Mouse (Mus musculus) gastrocnemius, postnatal 36 days (tissue): ENCODE measurements around the gene Auts2. TPM values are rescaled to one million over a fixed set of nuclear protein-coding genes. Genes with fewer than 3 reads are reported as not detected.

ENCODE experiments used
- DNase-seq, 2 experiments: peaks; one replicate each; pipeline ENCODE4 v3.0.0; 2022
- intact Hi-C: fragments of 180-260 bp; cut with DNase I; formaldehyde crosslinking; loops from one replicate; pipeline ENCODE4 v1.15.1; 2025
- total RNA-seq, 2 experiments: library from RNA; stranded (reverse); gene quantifications; 2 replicates each; pipeline ENCODE4 v1.2.3; 2021

Auts2 gene
- total RNA-seq, 2 experiments from 2014 or later = 14.6 to 15.5 TPM

DNA sequence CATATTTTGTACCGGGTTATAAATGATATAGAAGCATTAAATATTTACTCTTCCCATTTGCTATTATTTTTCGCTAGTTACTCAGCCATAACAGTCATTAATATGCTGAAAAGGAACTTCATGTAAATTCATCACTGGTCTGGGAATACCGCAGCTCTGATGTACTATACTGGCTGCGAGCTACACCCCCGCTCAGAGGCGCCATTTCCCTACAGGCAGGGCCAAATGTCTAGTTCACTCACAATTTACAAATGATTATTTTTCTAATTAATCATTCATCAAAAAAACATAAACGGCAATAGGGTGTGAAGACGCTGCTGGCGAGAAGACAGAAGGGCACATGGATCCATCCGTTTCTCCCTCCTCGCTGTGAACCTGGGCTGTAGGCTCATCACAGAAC, 80.6 kb downstream of the Auts2 start:
- intact Hi-C loops = no loop called here
- no peak for DNase-seq

DNA sequence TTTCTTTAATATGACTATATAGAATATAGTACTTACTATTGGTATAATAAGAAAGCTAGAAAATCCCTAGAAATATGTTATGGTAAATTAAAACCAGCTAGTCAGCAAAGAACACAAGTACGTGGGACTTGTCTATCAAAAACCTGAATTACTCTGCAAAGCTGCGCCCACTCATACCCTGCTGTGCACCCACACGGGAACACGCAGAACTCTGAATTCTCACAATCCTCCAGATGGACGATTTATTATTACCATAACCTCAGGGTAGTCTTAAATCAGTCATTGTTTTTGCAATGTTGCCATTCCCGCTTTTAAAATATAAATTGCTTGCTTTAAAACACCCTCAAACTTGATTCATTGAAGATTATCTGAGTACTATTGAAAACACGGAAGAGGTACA, 84.6 kb downstream of the Auts2 start:
- intact Hi-C loops = no loop called here
- no peak for DNase-seq

DNA sequence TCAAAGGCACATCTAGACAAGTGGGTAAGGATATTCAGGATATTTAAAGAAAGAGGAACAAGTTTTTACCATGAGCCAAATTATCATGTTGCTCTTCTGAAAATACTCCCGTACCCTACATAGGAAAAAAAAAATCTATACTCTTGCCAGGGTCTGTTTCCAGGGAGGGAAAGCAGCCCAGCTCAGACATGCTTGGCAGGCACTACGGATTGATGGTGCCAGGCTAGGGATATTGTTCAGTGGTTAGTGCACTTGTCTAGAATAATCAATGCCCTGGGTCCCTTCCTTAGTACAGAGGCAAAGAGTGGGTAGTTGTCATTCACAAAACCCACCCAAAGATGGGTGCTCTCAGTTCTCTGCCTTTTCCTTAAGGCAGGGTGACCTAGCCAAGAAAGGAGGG, 90.8 kb downstream of the Auts2 start:
- no peak for DNase-seq
- intact Hi-C loops = no loop called here

DNA sequence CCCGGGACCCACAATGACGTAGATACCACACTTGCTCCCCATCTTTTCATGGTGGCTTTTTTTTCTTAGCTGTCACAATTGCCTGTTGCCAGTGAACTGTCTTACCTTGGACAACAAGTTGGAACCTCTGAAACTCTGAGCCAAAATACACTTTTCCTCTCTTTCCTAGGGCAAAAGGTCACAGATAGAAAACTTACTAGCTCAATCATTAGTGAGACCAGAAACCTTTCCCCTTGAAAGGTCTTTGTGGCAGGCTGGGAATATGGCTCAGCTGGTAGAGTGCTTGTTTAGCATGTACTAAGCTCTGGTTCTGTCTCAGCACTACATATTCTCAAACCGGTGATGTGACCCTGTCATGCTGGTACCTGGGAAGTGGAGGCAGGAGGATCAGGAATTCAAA, 93.1 kb downstream of the Auts2 start:
- no peak for DNase-seq
- intact Hi-C loops = no loop called here

DNA sequence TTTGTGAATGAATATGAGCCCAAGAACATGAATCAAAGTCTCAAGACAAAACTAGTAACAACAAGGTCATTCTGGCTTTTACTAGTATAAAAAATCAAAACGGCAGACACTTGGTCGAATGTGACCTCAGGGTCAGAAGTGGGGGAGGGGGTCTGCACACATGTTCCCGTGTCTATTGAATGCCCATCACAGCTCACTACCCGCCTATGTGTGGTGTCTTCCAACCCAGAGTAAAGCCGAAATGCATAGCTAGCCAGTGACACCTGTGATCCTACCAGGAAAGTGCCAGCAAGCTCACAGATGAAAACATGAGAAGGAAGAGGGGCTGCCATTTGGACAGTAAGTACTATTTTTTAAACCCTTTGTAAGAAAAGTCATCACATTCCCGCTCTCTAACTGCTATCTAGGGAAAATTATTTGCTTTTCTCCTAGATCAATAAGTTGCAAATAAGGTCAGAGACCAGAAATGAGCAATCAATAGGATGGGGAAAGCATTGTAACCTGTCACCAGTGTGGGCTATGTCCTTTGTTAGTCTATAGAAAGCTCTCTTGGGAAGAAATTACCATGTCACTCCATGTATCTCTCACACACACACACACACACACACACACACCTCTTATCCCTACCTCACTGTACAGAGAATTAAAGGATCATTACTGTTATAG, 94.6 kb downstream of the Auts2 start:
- DNase-seq = no peak
- intact Hi-C loops = no loop called here

DNA sequence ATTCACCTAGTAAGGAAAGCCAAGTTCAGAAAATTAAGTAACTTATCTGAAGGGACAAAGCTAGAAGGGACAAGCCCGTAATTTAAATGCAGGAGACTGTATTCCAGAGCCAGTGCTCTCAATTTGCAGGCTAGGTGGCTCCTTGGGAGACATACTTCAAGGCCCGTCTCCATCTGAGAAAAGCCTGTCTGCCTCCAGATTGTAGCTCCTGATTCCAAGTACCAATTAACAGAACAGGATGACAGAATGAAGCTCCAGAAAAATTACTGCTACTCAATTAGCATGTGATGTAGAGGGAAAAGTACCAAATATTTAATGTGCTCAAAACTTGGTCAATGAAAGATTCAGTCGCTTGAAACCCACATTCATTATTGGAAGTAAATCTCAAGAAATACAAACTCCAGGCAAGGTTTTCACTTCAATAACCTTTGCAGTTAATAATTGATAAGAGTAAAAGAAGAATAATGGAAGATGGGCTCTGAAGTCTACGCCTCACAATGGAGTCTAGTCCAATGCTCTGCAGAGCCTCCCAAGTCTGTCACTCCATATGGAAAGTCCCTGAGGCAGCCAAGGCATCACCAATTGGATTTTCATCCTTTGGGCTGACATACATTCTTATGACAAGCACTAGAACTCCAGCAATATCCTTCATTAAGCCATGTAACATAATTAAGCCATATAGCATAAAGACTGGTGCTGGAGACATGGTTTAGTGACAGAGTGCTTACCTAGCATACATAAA, 97.8 kb downstream of the Auts2 start:
- intact Hi-C loops = no loop called here

DNA sequence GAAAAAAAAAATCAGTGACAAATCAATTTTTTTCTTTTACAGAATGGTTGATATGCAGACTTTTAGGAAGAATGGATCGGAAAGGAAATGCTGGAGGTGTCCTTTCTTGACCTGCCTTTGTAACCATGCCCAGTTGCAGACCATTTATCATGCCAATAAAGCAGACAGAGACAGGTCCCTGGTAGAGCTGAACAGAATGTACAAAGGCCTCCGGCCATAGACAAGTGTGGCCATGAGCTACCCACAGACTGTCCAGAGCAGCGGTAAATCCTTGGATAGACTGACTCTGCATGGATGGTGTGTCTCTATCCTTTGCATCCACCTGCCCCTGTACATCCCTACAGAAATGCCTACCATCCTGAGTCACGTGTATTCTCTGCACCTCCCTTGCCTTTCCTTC, 100.2 kb downstream of the Auts2 start:
- no peak for DNase-seq
- intact Hi-C loops = no loop called here

More for the DNA sequence above, 97.8 kb downstream of the Auts2 start:
- no peak for DNase-seq

DNA sequence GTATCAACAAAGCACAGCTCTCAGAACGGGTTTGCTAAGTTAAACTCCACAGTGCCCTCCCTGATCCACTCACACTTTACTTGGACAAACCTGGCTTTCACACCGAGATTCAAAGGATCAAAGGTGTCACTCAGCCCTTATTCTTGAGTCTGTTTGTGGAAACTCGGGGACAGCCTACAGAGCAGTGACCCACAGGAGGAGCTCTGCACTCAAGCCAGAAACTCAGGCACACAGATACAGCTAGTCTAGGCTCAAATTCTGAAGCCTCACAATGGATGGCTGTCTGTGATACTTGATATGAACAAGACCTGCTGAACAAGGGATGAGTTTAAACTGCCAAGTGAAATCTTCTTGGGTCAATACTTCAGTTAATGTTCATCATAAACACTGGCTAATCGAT, 104.7 kb downstream of the Auts2 start:
- intact Hi-C loops = no loop called here
- DNase-seq = no peak

DNA sequence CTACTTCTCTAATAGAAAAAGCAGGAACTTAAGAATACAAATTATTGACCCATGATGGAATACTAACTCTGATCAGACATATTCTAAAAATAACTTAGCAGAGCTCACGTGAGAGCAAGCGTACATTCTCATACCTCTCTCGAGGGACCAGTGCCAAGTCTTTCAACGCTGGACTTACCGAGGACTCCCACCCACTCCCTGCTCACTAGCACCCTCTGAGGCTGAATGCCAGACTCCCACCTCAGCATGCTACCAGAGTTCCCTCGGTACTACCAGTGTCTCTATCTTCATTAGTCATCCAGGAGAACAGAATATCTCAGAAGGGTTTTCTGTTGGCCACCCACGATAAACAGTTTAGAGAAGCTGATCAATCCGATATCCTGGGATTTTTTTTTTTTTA, 105.2 kb downstream of the Auts2 start:
- DNase-seq = no peak
- intact Hi-C loops = no loop called here

DNA sequence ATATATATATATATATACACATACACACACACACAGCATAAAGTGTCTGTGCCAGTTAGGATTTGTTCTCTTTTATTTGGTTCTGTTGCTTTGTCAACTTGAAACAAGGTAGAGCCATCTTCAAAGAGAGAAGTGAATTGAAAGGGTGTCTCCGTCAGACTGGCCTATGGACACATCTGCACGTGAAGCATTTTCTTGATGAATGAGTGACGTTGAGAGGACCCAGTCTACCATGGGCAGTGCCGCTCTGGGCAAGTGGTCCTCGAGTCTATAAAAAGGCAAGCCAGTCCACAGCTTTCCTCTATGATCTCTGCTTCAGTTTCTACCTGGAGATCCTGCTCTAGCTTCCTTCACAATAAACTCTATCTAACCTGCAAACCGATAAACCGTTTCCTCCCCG, 105.7 kb downstream of the Auts2 start:
- no peak for DNase-seq
- intact Hi-C loops = no loop called here

DNA sequence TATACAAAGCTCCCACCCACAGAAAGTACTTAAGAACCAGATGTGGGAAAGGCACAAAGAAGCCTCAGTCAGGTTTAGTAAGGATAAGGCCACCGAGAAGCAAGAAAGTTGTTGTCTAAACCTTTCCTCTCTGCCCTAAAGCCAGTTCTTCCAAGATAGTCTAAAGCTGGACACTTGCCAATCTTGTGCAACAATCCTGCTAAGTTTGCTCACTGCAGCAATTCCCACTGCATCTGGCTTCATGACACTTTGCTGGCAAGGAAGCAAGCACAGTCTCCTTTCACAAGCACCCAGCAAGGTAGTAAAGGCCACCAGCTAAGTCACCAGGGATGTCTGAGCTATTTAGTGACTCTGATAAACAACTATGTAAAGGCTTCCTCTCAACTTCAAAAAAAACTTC, 106.2 kb downstream of the Auts2 start:
- intact Hi-C loops = no loop called here
- DNase-seq = no peak

DNA sequence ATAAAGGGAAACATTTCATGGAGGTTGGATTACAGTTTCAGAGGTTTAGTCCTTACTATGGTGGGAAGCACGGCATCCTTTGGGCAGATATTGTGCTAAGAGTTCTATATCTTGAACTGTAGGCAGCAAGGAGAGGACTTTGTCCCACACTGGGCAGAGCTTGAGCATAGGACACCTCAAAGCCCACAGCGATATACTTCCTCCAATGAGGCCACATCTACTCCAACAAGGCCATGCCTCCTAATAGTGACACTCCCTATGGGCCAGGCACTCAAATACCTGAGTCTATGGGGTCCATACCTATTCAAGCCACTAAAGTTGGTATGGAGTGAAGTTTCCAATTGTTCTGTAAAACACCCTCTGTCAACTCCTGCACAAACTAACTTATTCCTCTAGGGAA, 106.7 kb downstream of the Auts2 start:
- DNase-seq = no peak
- intact Hi-C loops = no loop called here

DNA sequence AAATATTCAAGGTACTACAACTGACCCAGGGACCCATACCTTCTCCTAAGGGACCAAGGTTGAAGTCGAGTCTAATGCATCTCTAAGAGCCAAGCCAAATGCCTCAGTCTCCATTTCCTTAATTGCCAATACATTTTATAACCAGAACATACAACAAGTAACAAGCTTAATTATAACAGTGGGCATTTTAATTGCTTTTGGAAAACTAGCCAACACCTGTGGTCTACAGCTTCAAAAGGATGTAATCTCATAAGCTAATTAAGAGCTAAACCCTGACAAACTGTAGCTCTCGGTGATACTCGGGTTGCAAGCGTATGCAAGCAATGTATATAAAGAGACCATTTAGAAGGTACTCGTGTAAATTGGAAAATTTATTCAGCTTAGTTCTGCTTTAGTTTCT, 107.7 kb downstream of the Auts2 start:
- DNase-seq = no peak
- intact Hi-C loops = no loop called here

DNA sequence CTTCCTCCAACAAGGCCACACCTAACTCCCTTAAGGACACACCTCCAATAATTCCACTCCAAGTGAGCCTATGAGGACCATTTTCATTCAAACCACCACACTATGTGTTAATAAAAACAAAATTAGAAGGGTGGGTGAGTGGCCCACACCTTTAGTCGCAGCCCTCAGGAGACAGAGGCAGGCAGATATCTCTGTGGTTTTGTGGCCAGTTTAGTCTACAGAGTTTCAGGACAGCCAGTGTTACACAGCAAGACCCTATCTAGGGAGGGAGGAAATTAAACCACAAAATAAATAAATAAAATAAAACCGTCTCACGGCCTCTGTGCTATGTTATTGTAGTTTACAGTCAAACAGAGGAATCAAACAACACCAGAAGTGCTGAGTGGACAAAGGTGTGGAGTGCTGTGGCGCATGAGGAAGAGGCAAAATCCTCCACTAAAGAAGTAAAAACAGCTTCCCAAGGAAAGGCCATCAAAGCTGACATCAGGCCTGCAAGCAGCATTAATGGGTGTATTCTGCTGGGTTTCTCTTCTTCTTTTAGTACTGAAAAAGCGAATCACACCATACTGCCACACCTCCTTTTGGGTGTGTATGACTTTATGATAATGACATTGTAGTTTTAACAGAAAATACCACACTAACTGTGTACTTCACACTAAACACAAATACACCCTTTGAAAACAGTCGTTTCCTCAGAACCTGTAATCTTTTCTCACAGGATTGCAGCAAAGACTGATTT, 109.6 kb downstream of the Auts2 start:
- no peak for DNase-seq
- intact Hi-C loops = no loop called here

DNA sequence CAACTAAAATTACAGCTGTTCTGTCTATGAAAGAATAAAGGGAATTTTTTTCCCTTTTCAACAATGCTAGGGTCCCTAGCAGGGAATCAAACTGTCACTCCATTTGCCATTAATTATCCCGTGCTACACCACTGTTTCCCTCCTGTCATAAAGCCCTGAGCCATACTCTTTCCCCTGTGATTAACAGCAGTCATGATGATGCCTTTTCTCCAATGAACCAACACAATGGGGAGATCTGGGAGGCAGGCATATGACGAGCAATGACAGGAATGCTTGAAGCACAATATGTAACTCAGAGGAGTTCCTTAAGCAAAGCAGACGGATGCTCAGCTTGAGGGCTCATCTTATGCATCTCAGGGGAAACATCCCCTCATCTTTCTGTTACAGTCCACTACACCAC, 113.8 kb downstream of the Auts2 start:
- no peak for DNase-seq
- intact Hi-C loops = no loop called here

DNA sequence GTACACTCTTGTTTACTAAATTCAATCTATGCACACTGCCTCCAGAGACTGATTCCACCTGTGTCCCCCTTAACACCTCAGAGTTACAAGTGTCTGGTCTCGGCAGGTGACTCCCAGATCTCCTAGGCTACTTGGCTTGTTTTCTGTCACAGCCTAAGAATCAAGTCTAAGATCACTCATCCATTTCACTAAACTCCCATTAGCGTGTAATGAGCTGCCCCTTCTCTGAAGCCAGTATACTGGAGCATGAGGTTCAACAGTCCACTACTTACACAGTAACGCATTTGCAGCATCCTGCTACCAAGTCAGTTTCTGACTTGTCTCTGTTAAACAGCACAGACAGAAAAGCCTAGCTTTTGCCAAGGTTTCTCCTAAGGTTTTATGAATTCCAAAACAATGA, 116.8 kb downstream of the Auts2 start:
- no peak for DNase-seq

DNA sequence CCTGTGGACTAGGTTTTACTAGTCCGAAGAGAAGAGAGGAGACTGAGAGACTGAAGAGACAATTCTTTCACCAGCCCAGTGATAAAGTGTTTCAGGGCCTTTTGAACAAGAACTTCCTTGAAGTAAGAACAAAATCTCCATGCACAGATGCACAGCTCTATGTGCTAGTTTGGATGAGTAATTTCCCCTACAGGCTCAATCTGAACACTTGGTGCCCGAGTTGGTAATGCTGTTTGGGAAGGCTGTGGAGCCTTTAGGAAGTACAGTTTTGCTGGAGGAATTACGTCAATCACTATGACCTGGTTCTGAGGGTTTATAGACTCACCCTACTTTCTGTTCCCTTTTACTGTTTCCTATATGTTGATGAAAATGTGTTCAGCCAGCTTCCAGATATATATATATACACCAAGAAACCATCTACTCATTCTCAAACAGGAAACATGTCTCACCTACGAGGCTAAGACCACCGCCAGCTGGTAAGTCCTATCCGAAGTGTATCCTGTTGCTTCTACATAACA, 117.3 kb downstream of the Auts2 start:
- no peak for DNase-seq
- intact Hi-C loops = no loop called here

More for the DNA sequence above, 116.8 kb downstream of the Auts2 start:
- intact Hi-C loops = no loop called here

DNA sequence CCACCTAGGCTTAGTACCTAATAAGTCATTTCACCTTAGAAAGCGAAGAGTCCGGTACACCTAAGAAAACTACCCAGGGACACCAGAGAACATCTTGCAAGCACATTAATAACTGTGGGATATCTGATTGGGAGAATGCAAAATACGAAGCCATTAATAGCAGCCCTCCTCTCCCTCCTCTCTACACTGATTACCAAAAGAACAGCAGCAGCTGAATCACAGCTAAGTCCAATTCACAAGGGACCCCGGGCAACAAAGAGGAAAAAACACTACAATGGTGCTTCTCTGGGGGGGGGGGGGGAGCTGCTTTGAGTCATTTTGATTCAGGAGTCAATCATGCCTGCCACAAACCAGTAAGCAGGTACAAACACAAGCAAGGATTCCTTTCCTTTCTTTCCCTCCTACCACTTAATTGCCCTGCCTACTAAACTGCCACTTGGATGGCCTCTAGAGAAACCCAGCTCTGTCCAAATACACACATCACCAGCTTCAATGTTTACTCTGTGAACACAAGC, 132.7 kb downstream of the Auts2 start:
- no peak for DNase-seq
- intact Hi-C loops = no loop called here

DNA sequence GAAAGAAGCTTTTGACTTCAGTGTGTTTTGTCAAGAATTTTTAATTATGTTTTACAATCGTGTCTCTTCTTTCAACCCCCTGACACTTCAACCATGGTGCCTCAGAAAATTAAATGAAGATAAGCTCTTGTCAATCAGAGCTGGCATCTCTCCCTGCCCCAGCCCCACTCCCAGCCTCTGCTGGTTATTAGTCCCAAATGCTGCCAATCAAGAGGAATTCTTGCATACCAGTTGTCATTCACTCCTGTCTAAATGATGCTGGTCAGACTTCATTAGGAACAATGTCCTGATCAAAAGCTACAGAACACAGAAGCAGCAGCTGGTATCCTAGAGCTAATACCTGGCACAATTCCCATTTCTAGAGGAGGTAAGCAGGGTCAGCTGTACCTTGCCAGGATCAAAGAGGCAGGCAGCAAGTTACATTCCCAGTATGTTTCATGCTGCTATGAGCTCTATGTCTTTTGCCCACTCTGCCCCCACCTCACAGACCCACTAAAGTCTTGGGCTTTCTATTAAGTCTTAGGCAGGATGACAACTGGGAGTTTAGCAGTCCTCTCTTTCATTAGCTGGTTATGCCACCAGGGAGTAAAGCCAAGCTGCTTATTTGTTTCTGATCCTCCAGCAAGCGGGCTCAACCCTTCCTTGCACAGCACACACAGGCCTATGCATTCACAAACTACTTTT, 134.1 kb downstream of the Auts2 start:
- DNase-seq = no peak
- intact Hi-C loops = no loop called here

DNA sequence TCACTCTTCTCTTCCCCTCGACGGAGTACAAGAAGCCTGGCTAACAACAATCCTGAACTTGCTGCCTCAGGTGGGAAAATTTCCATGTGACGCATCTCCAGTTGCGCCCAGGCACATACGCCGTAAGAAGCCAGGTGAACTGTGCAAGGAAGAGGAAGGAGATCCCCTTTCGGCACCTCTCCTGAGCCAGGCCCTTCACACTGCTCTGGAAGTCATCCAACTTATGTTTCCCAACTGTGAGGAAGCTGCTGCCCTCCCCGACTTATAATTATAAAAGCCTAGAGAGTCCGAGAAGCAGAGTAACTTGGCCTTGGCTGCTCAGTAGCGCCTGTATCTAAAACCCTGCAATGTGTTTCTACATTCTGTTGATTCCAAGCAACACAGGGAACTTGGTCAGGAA, 142.6 kb downstream of the Auts2 start:
- DNase-seq = no peak
- intact Hi-C loops = no loop called here

DNA sequence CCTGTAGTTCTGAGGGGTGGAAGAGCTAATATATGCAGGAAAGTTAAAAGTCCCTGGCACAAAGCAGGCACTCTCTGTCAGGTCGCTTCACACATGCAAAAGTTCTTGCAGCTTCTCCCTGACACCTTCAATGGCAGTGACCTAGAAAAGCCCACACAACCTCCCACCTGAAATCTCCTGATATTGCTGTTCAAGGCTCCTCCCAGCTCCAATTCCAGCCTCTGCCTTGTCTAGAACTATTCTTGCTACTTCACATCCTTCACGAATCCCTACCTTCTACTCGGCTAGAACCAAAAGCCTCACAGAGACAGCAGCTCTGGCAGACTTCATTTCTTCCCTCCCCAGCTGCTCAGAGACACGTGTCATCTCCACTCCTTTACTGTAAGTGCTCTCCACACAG, 143.7 kb downstream of the Auts2 start:
- intact Hi-C loops = no loop called here
- DNase-seq = no peak
